Mouse (Mus musculus): Measurements from ENCODE around the gene Ankrd17. TPM values are rescaled to one million over a fixed set of nuclear protein-coding genes. Genes with fewer than 3 reads are reported as not detected.
A peak's percentile ranks its signal among the peaks of the same experiment; 100 is the strongest.
"Not testable (repeated sequence)": the region's sequence is repeated elsewhere in the genome, so short reads cannot be mapped to it uniquely, and the experiment has no call there.

Gene Ankrd17
- total RNA-seq, 2 experiments from 2014 or later, result 110 to 118 TPM

- Histone ChIP-seq H3K4me3 (no peak overlapping the region), H3K27ac (no peak overlapping the region; the same call in 1 of the 2 replicates)
- TF ChIP-seq CTCF (conservative IDR thresholded peaks at IDR 0.05), result no peak
- DNase-seq (ENCODE audit: low spot score in 2 of 2), result peak in 1 of 2 experiments; percentile 39
Observed at GRCm38 (mm10) chr5:90289887-90290286, 76.5 kb downstream of the Ankrd17 start.

- no peak for DNase-seq (ENCODE audit: low spot score in 2 of 2)
- no peak overlapping the region for H3K27ac ChIP-seq
- TF ChIP-seq CTCF (conservative IDR thresholded peaks at IDR 0.05), result peak; percentile 79
Observed at GRCm38 (mm10) chr5:90286559-90286958, 79.8 kb downstream of the Ankrd17 start.

GRCm38 (mm10) chr5:90280061-90280460 is 86.3 kb downstream of the Ankrd17 start:
- TF ChIP-seq CTCF (conservative IDR thresholded peaks at IDR 0.05), result no peak
- Histone ChIP-seq H3K27ac (no peak overlapping the region), H3K4me3 (no peak overlapping the region)
- no peak for DNase-seq (ENCODE audit: low spot score in 2 of 2)

More at GRCm38 (mm10) chr5:90286559-90286958, 79.8 kb downstream of the Ankrd17 start:
- no peak overlapping the region for H3K4me3 ChIP-seq

- Histone ChIP-seq H3K27ac (no peak overlapping the region), H3K4me3 (no peak overlapping the region)
- no peak for DNase-seq (ENCODE audit: low spot score in 2 of 2)
- TF ChIP-seq CTCF (conservative IDR thresholded peaks at IDR 0.05), result no peak
Observed at GRCm38 (mm10) chr5:90279418-90279817, 87.0 kb downstream of the Ankrd17 start.

GRCm38 (mm10) chr5:90277443-90277842 is 88.9 kb downstream of the Ankrd17 start:
- TF ChIP-seq CTCF (conservative IDR thresholded peaks at IDR 0.05), result no peak

GRCm38 (mm10) chr5:90274806-90275205 is 91.6 kb downstream of the Ankrd17 start:
- Histone ChIP-seq H3K27ac (no peak overlapping the region), H3K4me3 (no peak overlapping the region)
- DNase-seq (ENCODE audit: low spot score in 2 of 2), result no peak
- no peak for TF ChIP-seq CTCF (conservative IDR thresholded peaks at IDR 0.05)

More at GRCm38 (mm10) chr5:90277443-90277842, 88.9 kb downstream of the Ankrd17 start:
- no peak for DNase-seq (ENCODE audit: low spot score in 2 of 2)
- Histone ChIP-seq H3K27ac (no peak overlapping the region), H3K4me3 (no peak overlapping the region)

- not testable (repeated sequence) for H3K27ac ChIP-seq; H3K4me3 ChIP-seq; DNase-seq (ENCODE audit: low spot score in 2 of 2)
- peak; percentile 25; the same call in 1 of the 2 replicates for TF ChIP-seq CTCF (conservative IDR thresholded peaks at IDR 0.05)
Observed at GRCm38 (mm10) chr5:90262230-90262629, 104.1 kb downstream of the Ankrd17 start.

GRCm38 (mm10) chr5:90257023-90257422 is 109.4 kb downstream of the Ankrd17 start:
- DNase-seq (ENCODE audit: low spot score in 2 of 2), result no peak
- no peak overlapping the region for H3K4me3 ChIP-seq
- no peak for TF ChIP-seq CTCF (conservative IDR thresholded peaks at IDR 0.05)
- no peak overlapping the region for H3K27ac ChIP-seq

- TF ChIP-seq CTCF (conservative IDR thresholded peaks at IDR 0.05), result no peak
- H3K4me3 ChIP-seq, result no peak overlapping the region
- no peak for DNase-seq (ENCODE audit: low spot score in 2 of 2)
- no peak overlapping the region for H3K27ac ChIP-seq
Observed at GRCm38 (mm10) chr5:90247503-90247902, 118.9 kb downstream of the Ankrd17 start.

GRCm38 (mm10) chr5:90246987-90247386 is 119.4 kb downstream of the Ankrd17 start:
- no peak for DNase-seq (ENCODE audit: low spot score in 2 of 2)
- no peak overlapping the region for H3K27ac ChIP-seq
- no peak for TF ChIP-seq CTCF (conservative IDR thresholded peaks at IDR 0.05)

GRCm38 (mm10) chr5:90246567-90246966 is 119.8 kb downstream of the Ankrd17 start:
- no peak for TF ChIP-seq CTCF (conservative IDR thresholded peaks at IDR 0.05)
- Histone ChIP-seq H3K4me3 (no peak overlapping the region), H3K27ac (no peak overlapping the region)
- DNase-seq (ENCODE audit: low spot score in 2 of 2), result no peak

More at GRCm38 (mm10) chr5:90246987-90247386, 119.4 kb downstream of the Ankrd17 start:
- no peak overlapping the region for H3K4me3 ChIP-seq

GRCm38 (mm10) chr5:90245416-90245815 is 121.0 kb downstream of the Ankrd17 start:
- no peak for TF ChIP-seq CTCF (conservative IDR thresholded peaks at IDR 0.05)
- Histone ChIP-seq H3K27ac (no peak overlapping the region), H3K4me3 (no peak overlapping the region)
- DNase-seq (ENCODE audit: low spot score in 2 of 2), result no peak

GRCm38 (mm10) chr5:90235217-90235616 is 131.2 kb downstream of the Ankrd17 start:
- DNase-seq (ENCODE audit: low spot score in 2 of 2), result no peak
- TF ChIP-seq CTCF (conservative IDR thresholded peaks at IDR 0.05), result no peak
- no peak overlapping the region for H3K4me3 ChIP-seq
- no peak overlapping the region for H3K27ac ChIP-seq

- no peak for TF ChIP-seq CTCF (conservative IDR thresholded peaks at IDR 0.05)
- peak in 1 of 2 experiments; percentile 44 for DNase-seq (ENCODE audit: low spot score in 2 of 2)
- Histone ChIP-seq H3K4me3 (no peak overlapping the region), H3K27ac (no peak overlapping the region)
Observed at GRCm38 (mm10) chr5:90233305-90233704, 133.1 kb downstream of the Ankrd17 start.
